Mouse (Mus musculus) midbrain, embryonic 16.5 days (tissue): ENCODE measurements at regions not wholly inside any gene's neighbourhood (a gene's known extent, or its start where the extent isn't known, plus 50 kb on each side); places are given as distances from the start of the nearest gene placed in this dataset.
A peak's percentile ranks its signal among the peaks of the same experiment; 100 is the strongest.

Experiments used
- ATAC-seq: fragments of 200-750 bp; cut with Nextera tagmentation; 2 replicates; pipeline ENCODE4 v1.8.0; 2017; ENCODE audit warnings: moderate TSS enrichment
- H3K27ac ChIP-seq: fragments of 300-500 bp; sonication (generic); 2 replicates; pipeline ENCODE4 v1.5.1; 2014; ENCODE audit warnings: mild to moderate bottlenecking, low read length, mixed read lengths
- H3K27me3 ChIP-seq: fragments of 300-500 bp; sonication (generic); 2 replicates; pipeline ENCODE4 v1.6.1; 2014; ENCODE audit warnings: low read depth, low read length, mixed read lengths; ENCODE audit not compliant: control insufficient read depth, insufficient read depth
- H3K36me3 ChIP-seq: fragments of 300-500 bp; sonication (generic); 2 replicates; pipeline ENCODE4 v1.6.1; 2014; ENCODE audit warnings: mild to moderate bottlenecking, low read length, moderate library complexity, mixed read lengths; ENCODE audit not compliant: control insufficient read depth, insufficient read depth
- H3K4me1 ChIP-seq: fragments of 300-500 bp; sonication (generic); 2 replicates; pipeline ENCODE4 v1.6.1; 2014; ENCODE audit warnings: mild to moderate bottlenecking, low read length, mixed read lengths; ENCODE audit not compliant: control insufficient read depth, insufficient read depth
- H3K4me2 ChIP-seq: fragments of 300-500 bp; sonication (generic); 2 replicates; pipeline ENCODE4 v1.6.1; 2014; ENCODE audit warnings: mild to moderate bottlenecking, low read length, mixed read lengths
- H3K4me3 ChIP-seq: fragments of 300-500 bp; sonication (generic); 2 replicates; pipeline ENCODE4 v1.5.1; 2014; ENCODE audit warnings: low read depth, mild to moderate bottlenecking, low read length, moderate library complexity, mixed read lengths
- H3K9ac ChIP-seq: fragments of 300-500 bp; sonication (generic); 2 replicates; pipeline ENCODE4 v1.6.1; 2014; ENCODE audit warnings: low read depth, low read length, mixed read lengths
- H3K9me3 ChIP-seq: fragments of 300-500 bp; sonication (generic); replicated peaks from 2 replicates; pipeline ENCODE4 v1.6.1; 2014; ENCODE audit warnings: mild to moderate bottlenecking, low read length, mixed read lengths; ENCODE audit not compliant: control insufficient read depth, poor library complexity, severe bottlenecking
- WGBS: fragments of 180-500 bp; shearing (Covaris S2); extraction: QIAGEN DNeasy Blood & Tissue Kit; methylation state at CpG from one replicate; pipeline ENCODE4 v1.1.7; 2014; 5-methylcytosine and 5-hydroxymethylcytosine counted together

- H3K36me3 ChIP-seq: no peaks in the 10 kb centered on the region
- no peak overlapping the region for H3K4me2 ChIP-seq
- no peak overlapping the region for H3K9ac ChIP-seq
- no peak for ATAC-seq
- no peak overlapping the region for H3K27ac ChIP-seq
- 56% methylated on average over 3 of the region's 3 CpGs for WGBS
- no peak overlapping the region for H3K4me3 ChIP-seq
- H3K9me3 ChIP-seq: no peaks in the 10 kb centered on the region
- H3K27me3 ChIP-seq: no peaks in the 10 kb centered on the region
- H3K4me1 ChIP-seq: no peaks in the 10 kb centered on the region
These were observed 142.9 kb downstream of the Mid1ip1 start for GRCm38 (mm10) chrX:10857668-10858067.

- no peaks in the 10 kb centered on the region for H3K9me3 ChIP-seq
- ATAC-seq: no peak
These were observed 156.8 kb downstream of the Mid1ip1 start for GRCm38 (mm10) chrX:10871613-10872012.

GRCm38 (mm10) chrX:10877856-10878255 is 163.0 kb downstream of the Mid1ip1 start:
- H3K4me3 ChIP-seq: no peak overlapping the region
- WGBS: 72% methylated on average over 5 of the region's 5 CpGs
- H3K4me1 ChIP-seq: no peaks in the 10 kb centered on the region
- no peak overlapping the region for H3K9ac ChIP-seq
- no peaks in the 10 kb centered on the region for H3K36me3 ChIP-seq
- no peaks in the 10 kb centered on the region for H3K27me3 ChIP-seq
- ATAC-seq: no peak
- H3K4me2 ChIP-seq: no peak overlapping the region
- no peaks in the 10 kb centered on the region for H3K9me3 ChIP-seq
- no peak overlapping the region for H3K27ac ChIP-seq

More at GRCm38 (mm10) chrX:10871613-10872012, 156.8 kb downstream of the Mid1ip1 start:
- Histone ChIP-seq H3K4me3 (no peak overlapping the region), H3K4me2 (no peak overlapping the region), H3K27me3 (no peaks in the 10 kb centered on the region), H3K36me3 (no peaks in the 10 kb centered on the region), H3K4me1 (no peaks in the 10 kb centered on the region), H3K9ac (no peak overlapping the region), H3K27ac (no peak overlapping the region)
- 82% methylated on average over 4 of the region's 4 CpGs for WGBS

- no peak overlapping the region for H3K27ac ChIP-seq
- WGBS: 83% methylated on average over 5 of the region's 5 CpGs
- no peaks in the 10 kb centered on the region for H3K36me3 ChIP-seq
- peaks cover 2% of the 10 kb centered on the region; the same call in 1 of the 2 replicates for H3K4me1 ChIP-seq
- H3K9me3 ChIP-seq: no peaks in the 10 kb centered on the region
- no peaks in the 10 kb centered on the region for H3K27me3 ChIP-seq
- H3K9ac ChIP-seq: no peak overlapping the region
- no peak overlapping the region for H3K4me2 ChIP-seq
- H3K4me3 ChIP-seq: no peak overlapping the region
- no peak for ATAC-seq
These were observed 164.1 kb downstream of the Mid1ip1 start for GRCm38 (mm10) chrX:10878922-10879321.

GRCm38 (mm10) chrX:10883729-10884464 is 169.1 kb downstream of the Mid1ip1 start:
- H3K9me3 ChIP-seq: no peaks in the 10 kb centered on the region
- H3K4me2 ChIP-seq: no peak overlapping the region
- H3K4me3 ChIP-seq: no peak overlapping the region
- ATAC-seq: peak; percentile 51; the same call in 1 of the 2 replicates
- H3K9ac ChIP-seq: no peak overlapping the region
- H3K36me3 ChIP-seq: no peaks in the 10 kb centered on the region
- WGBS: 30% methylated on average over 11 of the region's 11 CpGs
- peaks cover 5% of the 10 kb centered on the region; the same call in 1 of the 2 replicates for H3K4me1 ChIP-seq
- H3K27ac ChIP-seq: peak overlapping the region; percentile 63
- no peaks in the 10 kb centered on the region for H3K27me3 ChIP-seq

- Histone ChIP-seq H3K27ac (no peak overlapping the region), H3K9ac (no peak overlapping the region), H3K4me1 (no peaks in the 10 kb centered on the region), H3K4me2 (no peak overlapping the region), H3K4me3 (no peak overlapping the region), H3K36me3 (no peaks in the 10 kb centered on the region), H3K9me3 (no peaks in the 10 kb centered on the region), H3K27me3 (no peaks in the 10 kb centered on the region)
- WGBS: 74% methylated on average over 3 of the region's 3 CpGs
- ATAC-seq: no peak
These were observed 178.0 kb downstream of the Mid1ip1 start for GRCm38 (mm10) chrX:10892815-10893214.

GRCm38 (mm10) chrX:10896193-10896955 is 181.6 kb downstream of the Mid1ip1 start:
- no peaks in the 10 kb centered on the region for H3K4me1 ChIP-seq
- ATAC-seq: no peak
- 76% methylated on average over 5 of the region's 5 CpGs for WGBS
- H3K9me3 ChIP-seq: no peaks in the 10 kb centered on the region
- no peak overlapping the region for H3K4me2 ChIP-seq
- H3K27ac ChIP-seq: no peak overlapping the region
- no peak overlapping the region for H3K9ac ChIP-seq
- no peak overlapping the region for H3K4me3 ChIP-seq
- H3K36me3 ChIP-seq: no peaks in the 10 kb centered on the region
- no peaks in the 10 kb centered on the region for H3K27me3 ChIP-seq

GRCm38 (mm10) chrX:10902686-10903085 is 187.9 kb downstream of the Mid1ip1 start:
- H3K9ac ChIP-seq: no peak overlapping the region
- no peaks in the 10 kb centered on the region for H3K36me3 ChIP-seq
- no peak overlapping the region for H3K4me3 ChIP-seq
- ATAC-seq: no peak
- H3K4me2 ChIP-seq: no peak overlapping the region
- 86% methylated on average over 4 of the region's 4 CpGs for WGBS
- no peak overlapping the region for H3K27ac ChIP-seq
- no peaks in the 10 kb centered on the region for H3K4me1 ChIP-seq
- no peaks in the 10 kb centered on the region for H3K9me3 ChIP-seq
- H3K27me3 ChIP-seq: no peaks in the 10 kb centered on the region

- Histone ChIP-seq H3K36me3 (no peaks in the 10 kb centered on the region), H3K27me3 (no peaks in the 10 kb centered on the region), H3K9ac (no peak overlapping the region), H3K4me2 (no peak overlapping the region), H3K4me1 (no peaks in the 10 kb centered on the region), H3K27ac (no peak overlapping the region), H3K9me3 (no peaks in the 10 kb centered on the region), H3K4me3 (no peak overlapping the region)
- no peak for ATAC-seq
- 94% methylated on average over 6 of the region's 6 CpGs for WGBS
These were observed 189.3 kb downstream of the Mid1ip1 start for GRCm38 (mm10) chrX:10904072-10904471.
